Mouse (Mus musculus): ENCODE results near the gene Plekha8. TPM values are rescaled to one million over a fixed set of nuclear protein-coding genes. Genes with fewer than 3 reads are reported as not detected.

Gene Plekha8
- polyA plus RNA-seq, 1 experiment from 2014 or later = 6.3 TPM

DNA sequence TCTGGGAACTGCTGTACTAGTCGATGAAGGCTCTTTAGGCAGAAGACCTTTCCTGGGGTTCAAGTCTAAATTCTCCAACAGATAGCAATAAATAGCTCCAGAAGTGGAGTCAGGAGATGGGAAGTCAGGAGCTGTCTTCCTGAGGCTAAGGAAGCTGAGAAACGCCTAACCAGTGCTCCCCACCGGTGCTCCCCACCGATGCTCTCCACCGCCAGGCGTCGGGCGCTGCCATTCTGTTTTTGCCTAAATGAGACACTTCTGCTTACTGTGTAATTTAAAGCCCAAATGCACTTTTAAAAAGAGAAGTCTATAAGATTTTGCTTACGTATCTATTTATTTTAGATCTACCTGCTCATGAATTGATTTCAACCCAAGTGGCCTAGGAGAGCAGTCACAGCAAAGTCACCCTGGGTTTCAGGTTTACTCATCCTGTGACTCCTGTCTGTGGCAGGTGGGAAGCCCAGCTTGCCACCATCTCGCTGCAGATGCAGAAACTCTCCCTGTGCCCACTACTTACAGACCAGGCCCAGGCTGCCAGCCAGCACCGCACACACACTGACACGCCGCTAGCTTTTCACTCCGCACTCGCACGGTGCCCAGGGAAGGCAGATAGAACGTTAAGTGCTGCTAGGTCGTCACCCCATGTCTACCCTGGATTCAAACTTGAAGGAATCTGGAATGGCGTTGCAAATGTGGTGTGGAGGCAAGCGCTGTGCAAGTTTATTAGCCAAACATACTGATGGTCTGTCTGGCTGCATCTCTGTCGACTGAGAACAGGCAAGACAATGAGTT is 92.2 kb downstream of the Plekha8 start:
- Histone ChIP-seq H3K27ac (ENCODE audit: low read depth, low read length) (no peak overlapping the region), H3K27me3 (replicated peaks; ENCODE audit: control insufficient read depth, insufficient read depth, low read length) (no peaks in the 10 kb centered on the region), H3K9me3 (ENCODE audit: control insufficient read depth, low read length) (no peaks in the 10 kb centered on the region), H3K9ac (ENCODE audit: low read depth, low read length) (no peak overlapping the region), H3K4me3 (ENCODE audit: low read length) (no peak overlapping the region), H3K36me3 (ENCODE audit: control insufficient read depth, insufficient read depth, low read length) (peaks cover 15% of the 10 kb centered on the region; the same call in 1 of the 2 replicates), H3K4me2 (ENCODE audit: low read length) (no peak overlapping the region), H3K4me1 (ENCODE audit: control insufficient read depth, insufficient read depth, low read depth, low read length) (peaks cover 9% of the 10 kb centered on the region; the same call in 1 of the 2 replicates)
- no peak for ATAC-seq
- WGBS = 85% methylated on average over 21 of the region's 21 CpGs

- H3K27me3 ChIP-seq (replicated peaks; ENCODE audit: control insufficient read depth, insufficient read depth, low read length) = no peaks in the 10 kb centered on the region
- H3K9ac ChIP-seq (ENCODE audit: low read depth, low read length) = no peak overlapping the region
- no peak for ATAC-seq
- H3K4me3 ChIP-seq (ENCODE audit: low read length) = no peak overlapping the region
- peaks cover 4% of the 10 kb centered on the region; the same call in 1 of the 2 replicates for H3K4me1 ChIP-seq (ENCODE audit: control insufficient read depth, insufficient read depth, low read depth, low read length)
- 82% methylated on average over 18 of the region's 18 CpGs for WGBS
- H3K36me3 ChIP-seq (ENCODE audit: control insufficient read depth, insufficient read depth, low read length) = peaks cover 15% of the 10 kb centered on the region
- H3K27ac ChIP-seq (ENCODE audit: low read depth, low read length) = no peak overlapping the region
- no peak overlapping the region for H3K4me2 ChIP-seq (ENCODE audit: low read length)
- no peaks in the 10 kb centered on the region for H3K9me3 ChIP-seq (ENCODE audit: control insufficient read depth, low read length)
Observed at GRCm38 (mm10) chr6:54688467-54689323, 93.8 kb downstream of the Plekha8 start.

GRCm38 (mm10) chr6:54689686-54690085 is 94.8 kb downstream of the Plekha8 start:
- Histone ChIP-seq H3K4me1 (ENCODE audit: control insufficient read depth, insufficient read depth, low read depth, low read length) (peaks cover 3% of the 10 kb centered on the region; the same call in 1 of the 2 replicates), H3K9me3 (ENCODE audit: control insufficient read depth, low read length) (no peaks in the 10 kb centered on the region), H3K4me3 (ENCODE audit: low read length) (no peak overlapping the region), H3K27ac (ENCODE audit: low read depth, low read length) (no peak overlapping the region), H3K9ac (ENCODE audit: low read depth, low read length) (no peak overlapping the region), H3K36me3 (ENCODE audit: control insufficient read depth, insufficient read depth, low read length) (peaks cover 20% of the 10 kb centered on the region), H3K27me3 (replicated peaks; ENCODE audit: control insufficient read depth, insufficient read depth, low read length) (no peaks in the 10 kb centered on the region), H3K4me2 (ENCODE audit: low read length) (no peak overlapping the region)
- no peak for ATAC-seq
- WGBS = 84% methylated on average over 7 of the region's 7 CpGs

- no peak overlapping the region for H3K4me3 ChIP-seq (ENCODE audit: low read length)
- WGBS = 82% methylated on average over 13 of the region's 13 CpGs
- no peak for ATAC-seq
- no peaks in the 10 kb centered on the region for H3K4me1 ChIP-seq (ENCODE audit: control insufficient read depth, insufficient read depth, low read depth, low read length)
- no peak overlapping the region for H3K27ac ChIP-seq (ENCODE audit: low read depth, low read length)
- H3K4me2 ChIP-seq (ENCODE audit: low read length) = no peak overlapping the region
- H3K9ac ChIP-seq (ENCODE audit: low read depth, low read length) = no peak overlapping the region
- H3K27me3 ChIP-seq (replicated peaks; ENCODE audit: control insufficient read depth, insufficient read depth, low read length) = no peaks in the 10 kb centered on the region
- no peaks in the 10 kb centered on the region for H3K9me3 ChIP-seq (ENCODE audit: control insufficient read depth, low read length)
- peaks cover 20% of the 10 kb centered on the region for H3K36me3 ChIP-seq (ENCODE audit: control insufficient read depth, insufficient read depth, low read length)
Observed at GRCm38 (mm10) chr6:54690838-54691237, 95.9 kb downstream of the Plekha8 start.

DNA sequence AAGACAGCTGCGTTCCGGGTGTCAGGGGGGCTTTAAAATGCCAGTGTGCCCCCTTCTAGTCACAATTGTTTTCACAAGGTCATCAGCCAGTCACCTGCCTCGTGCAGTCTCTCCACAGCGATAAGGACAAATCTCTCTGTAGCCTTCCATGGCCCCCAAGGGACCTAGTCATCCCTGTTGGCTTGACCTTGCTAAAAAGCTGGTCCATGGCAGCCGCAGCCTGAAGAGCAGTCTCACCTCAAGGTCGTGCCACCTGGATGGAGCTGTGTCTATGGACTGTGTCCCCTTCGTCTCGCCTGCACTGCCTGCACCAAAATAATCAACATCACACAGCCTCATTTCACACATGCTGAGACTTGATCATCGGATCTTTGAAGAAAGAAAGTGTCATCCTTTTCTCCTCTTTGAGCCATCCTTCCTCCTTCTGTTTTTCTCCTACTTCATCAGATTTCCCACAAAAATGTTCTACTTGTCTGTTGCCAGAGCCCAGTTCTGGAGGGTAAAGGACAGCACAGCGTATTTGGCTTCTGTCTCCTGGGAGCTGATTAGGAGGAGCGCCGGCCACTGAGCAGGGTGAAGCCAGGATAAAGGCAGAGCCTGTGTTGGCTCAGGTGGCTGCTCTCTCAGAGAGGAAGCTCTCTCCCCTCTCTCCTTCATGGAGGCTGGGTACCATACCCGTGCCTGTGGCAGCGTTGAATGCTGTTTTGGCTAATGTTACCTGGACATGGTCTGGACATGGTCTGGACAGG is 96.6 kb downstream of the Plekha8 start:
- H3K9ac ChIP-seq (ENCODE audit: low read depth, low read length) = no peak overlapping the region
- peaks cover 20% of the 10 kb centered on the region for H3K36me3 ChIP-seq (ENCODE audit: control insufficient read depth, insufficient read depth, low read length)
- H3K27ac ChIP-seq (ENCODE audit: low read depth, low read length) = no peak overlapping the region
- no peaks in the 10 kb centered on the region for H3K4me1 ChIP-seq (ENCODE audit: control insufficient read depth, insufficient read depth, low read depth, low read length)
- no peaks in the 10 kb centered on the region for H3K9me3 ChIP-seq (ENCODE audit: control insufficient read depth, low read length)
- no peak overlapping the region for H3K4me2 ChIP-seq (ENCODE audit: low read length)
- no peaks in the 10 kb centered on the region for H3K27me3 ChIP-seq (replicated peaks; ENCODE audit: control insufficient read depth, insufficient read depth, low read length)
- WGBS = 73% methylated on average over 14 of the region's 14 CpGs
- H3K4me3 ChIP-seq (ENCODE audit: low read length) = no peak overlapping the region
- no peak for ATAC-seq

DNA sequence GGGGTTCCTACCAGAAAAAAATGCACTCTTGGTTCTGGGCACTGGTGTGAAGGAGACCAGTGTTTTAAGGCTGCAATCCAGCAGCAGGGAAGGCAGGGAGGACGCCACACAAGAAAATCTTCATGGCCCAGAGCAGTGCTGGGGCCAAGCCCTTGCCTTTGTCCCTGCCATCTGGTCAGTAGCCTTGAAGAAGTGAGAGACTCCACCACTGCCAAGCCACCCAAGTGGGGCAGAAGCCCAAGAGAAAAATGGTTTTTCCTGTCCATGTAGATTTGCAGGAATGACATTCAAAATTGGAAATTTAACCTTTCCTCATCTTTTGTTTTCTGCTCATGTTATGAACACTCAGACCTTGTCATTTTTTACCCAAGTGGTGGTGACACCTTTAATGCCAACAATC is 97.3 kb downstream of the Plekha8 start:
- no peak for ATAC-seq
- no peaks in the 10 kb centered on the region for H3K4me1 ChIP-seq (ENCODE audit: control insufficient read depth, insufficient read depth, low read depth, low read length)
- H3K9ac ChIP-seq (ENCODE audit: low read depth, low read length) = no peak overlapping the region
- H3K27ac ChIP-seq (ENCODE audit: low read depth, low read length) = no peak overlapping the region
- no peaks in the 10 kb centered on the region for H3K27me3 ChIP-seq (replicated peaks; ENCODE audit: control insufficient read depth, insufficient read depth, low read length)
- WGBS = 67% methylated on average over 1 of the region's 1 CpGs
- peaks cover 20% of the 10 kb centered on the region for H3K36me3 ChIP-seq (ENCODE audit: control insufficient read depth, insufficient read depth, low read length)
- H3K4me3 ChIP-seq (ENCODE audit: low read length) = no peak overlapping the region
- no peak overlapping the region for H3K4me2 ChIP-seq (ENCODE audit: low read length)
- no peaks in the 10 kb centered on the region for H3K9me3 ChIP-seq (ENCODE audit: control insufficient read depth, low read length)

DNA sequence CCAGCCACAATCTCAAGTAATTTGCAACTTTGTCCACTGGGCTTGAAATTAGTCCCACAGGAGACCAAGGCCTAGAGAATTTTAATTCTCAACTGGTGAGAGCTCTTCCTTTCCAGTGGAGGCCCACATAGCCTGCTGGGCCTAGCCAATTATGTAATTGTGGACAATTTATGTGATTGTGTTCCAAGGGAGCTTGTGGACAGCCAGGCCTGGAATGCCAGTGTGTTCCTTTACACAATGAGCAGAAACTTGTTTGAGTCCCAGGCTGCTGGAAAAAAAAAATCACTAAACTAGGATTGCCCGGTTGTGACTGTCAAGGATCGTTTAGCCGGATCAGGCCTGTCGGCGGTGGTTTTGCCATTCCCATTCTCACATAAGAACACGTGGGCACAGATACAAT is 98.4 kb downstream of the Plekha8 start:
- ATAC-seq = no peak
- H3K36me3 ChIP-seq (ENCODE audit: control insufficient read depth, insufficient read depth, low read length) = peaks cover 20% of the 10 kb centered on the region
- H3K9me3 ChIP-seq (ENCODE audit: control insufficient read depth, low read length) = no peaks in the 10 kb centered on the region
- no peaks in the 10 kb centered on the region for H3K27me3 ChIP-seq (replicated peaks; ENCODE audit: control insufficient read depth, insufficient read depth, low read length)
- no peak overlapping the region for H3K9ac ChIP-seq (ENCODE audit: low read depth, low read length)
- no peak overlapping the region for H3K4me3 ChIP-seq (ENCODE audit: low read length)
- no peaks in the 10 kb centered on the region for H3K4me1 ChIP-seq (ENCODE audit: control insufficient read depth, insufficient read depth, low read depth, low read length)
- whole genome bisulfite sequencing = 92% methylated on average over 6 of the region's 6 CpGs
- H3K4me2 ChIP-seq (ENCODE audit: low read length) = no peak overlapping the region
- H3K27ac ChIP-seq (ENCODE audit: low read depth, low read length) = no peak overlapping the region

All from hindbrain, embryonic 16.5 days (tissue).